Mouse (Mus musculus): ENCODE results near the gene Akr1c19.
"Not testable (repeated sequence)": the region's sequence is repeated elsewhere in the genome, so short reads cannot be mapped to it uniquely, and the experiment has no call there.

Gene Akr1c19

GRCm38 (mm10) chr13:4265455-4265854 is 37.0 kb downstream of the Akr1c19 start:
- DNase-seq (ENCODE audit: low read depth, low spot score) = not testable (repeated sequence)

DNA sequence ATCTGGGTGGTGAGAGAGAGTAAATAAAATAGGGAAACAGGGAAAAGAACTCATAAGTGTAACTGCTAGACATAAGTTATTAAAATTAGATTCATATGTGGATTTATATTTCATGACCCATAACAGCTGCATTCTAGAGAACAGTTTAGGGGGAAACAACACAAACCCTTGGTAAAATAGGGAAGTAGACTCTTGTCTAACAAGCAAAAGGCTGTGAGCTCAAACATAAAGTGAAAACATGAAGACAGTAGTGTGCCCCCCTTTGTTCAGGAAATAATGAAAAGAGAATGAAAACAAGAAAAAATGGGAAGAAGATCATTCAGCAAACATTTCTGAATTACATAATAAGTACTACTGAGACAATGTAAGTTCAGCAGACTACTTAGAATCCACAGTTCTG is 42.4 kb downstream of the Akr1c19 start:
- no peak for DNase-seq (ENCODE audit: low read depth, low spot score)

DNA sequence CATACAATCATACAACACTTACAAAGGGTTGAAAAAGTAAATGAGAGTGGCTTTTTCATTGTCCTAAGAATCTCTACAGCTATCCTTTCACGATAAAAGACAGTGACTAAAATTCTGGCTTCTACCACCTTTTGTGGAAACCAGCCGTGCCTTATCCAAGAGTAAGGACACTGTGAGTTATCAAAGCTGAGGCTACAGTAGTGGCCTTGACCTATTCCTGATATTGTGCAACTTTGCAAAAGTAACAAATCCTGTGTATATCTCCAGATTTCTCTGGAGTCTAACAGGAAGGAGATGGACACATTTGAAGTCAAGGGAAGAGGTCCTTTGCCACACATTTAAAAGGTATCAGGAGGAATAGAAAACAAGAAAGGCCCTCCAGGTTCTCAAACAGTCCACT is 49.0 kb downstream of the Akr1c19 start:
- no peak for DNase-seq (ENCODE audit: low read depth, low spot score)

- no peak for DNase-seq (ENCODE audit: low read depth, low spot score)
Observed at GRCm38 (mm10) chr13:4279284-4279683, 50.8 kb downstream of the Akr1c19 start, which contains the start of gene Akr1c12. TSS of gene Akr1c12 (minus strand) at chr13:4279433.

GRCm38 (mm10) chr13:4281471-4282412 is 53.2 kb downstream of the Akr1c19 start:
- DNase-seq (ENCODE audit: low read depth, low spot score) = no peak

DNA sequence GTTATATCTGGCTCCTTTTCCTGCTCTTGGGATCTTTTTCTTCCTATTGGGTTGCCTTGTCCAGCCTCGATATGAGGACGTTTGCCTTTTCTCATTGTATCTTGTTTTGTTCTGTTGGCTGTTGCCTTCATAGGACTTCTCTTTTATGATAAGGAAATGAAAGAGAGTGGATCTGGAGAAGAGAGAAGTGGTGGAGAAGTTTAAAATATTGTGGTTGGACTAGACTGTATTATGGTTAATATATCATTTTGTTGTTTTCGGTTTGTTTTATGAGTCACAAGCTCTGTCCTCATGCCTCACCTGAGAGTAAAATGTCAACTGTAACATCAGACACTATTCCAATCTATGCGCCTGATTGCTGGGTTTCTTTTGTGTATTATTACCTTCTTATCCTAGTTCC is 68.5 kb downstream of the Akr1c19 start:
- DNase-seq (ENCODE audit: low read depth, low spot score) = no peak

All from retina, adult 2 months (tissue).